Mouse (Mus musculus) brain, embryonic 14.5 days (tissue): Measurements from ENCODE around the gene Slc25a33.

Source experiments
- CTCF ChIP-seq: fragments of 200-500 bp; IDR thresholded peaks from 2 replicates; pipeline ENCODE4 v1.5.1; 2012; ENCODE audit warnings: inconsistent platforms, mild to moderate bottlenecking, moderate library complexity, borderline replicate concordance; ENCODE audit not compliant: insufficient read depth, insufficient read length; ENCODE audit errors: extremely low read depth
- POLR2A ChIP-seq: fragments of 200-500 bp; IDR thresholded peaks from 2 replicates; pipeline ENCODE4 v1.6.1; 2012; ENCODE audit warnings: mild to moderate bottlenecking, inconsistent platforms, borderline replicate concordance; ENCODE audit not compliant: poor library complexity, insufficient read depth, insufficient read length, severe bottlenecking; ENCODE audit errors: extremely low read depth

DNA sequence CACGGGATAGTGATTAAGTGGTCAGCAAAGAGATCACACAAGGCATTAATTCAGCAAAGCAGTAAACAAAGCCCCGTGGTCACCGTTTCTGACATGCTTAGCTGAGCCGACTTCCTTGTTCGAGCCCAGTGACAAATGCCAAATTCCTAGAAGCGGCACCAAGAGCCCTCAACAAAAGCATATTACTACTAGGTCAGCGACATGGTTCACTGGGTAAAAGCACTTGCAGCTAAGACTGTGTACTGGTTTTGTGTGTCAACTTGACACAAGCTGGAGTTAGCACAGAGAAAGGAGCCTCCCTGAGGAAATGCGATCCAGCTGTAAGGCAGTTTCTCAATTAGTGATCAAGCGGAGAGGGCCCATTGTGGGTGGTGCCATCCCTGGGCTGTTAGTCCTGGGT, 28.2 kb upstream of the Slc25a33 start:
- no peak for TF ChIP-seq CTCF
- TF ChIP-seq POLR2A = no peak
